Mouse (Mus musculus): Measurements from ENCODE around the gene Actl6a. TPM values are rescaled to one million over a fixed set of nuclear protein-coding genes. Genes with fewer than 3 reads are reported as not detected.
"Not testable (repeated sequence)": the region's sequence is repeated elsewhere in the genome, so short reads cannot be mapped to it uniquely, and the experiment has no call there.

Actl6a gene
- polyA plus RNA-seq, 2 experiments = 31.0 to 73.7 TPM

DNA sequence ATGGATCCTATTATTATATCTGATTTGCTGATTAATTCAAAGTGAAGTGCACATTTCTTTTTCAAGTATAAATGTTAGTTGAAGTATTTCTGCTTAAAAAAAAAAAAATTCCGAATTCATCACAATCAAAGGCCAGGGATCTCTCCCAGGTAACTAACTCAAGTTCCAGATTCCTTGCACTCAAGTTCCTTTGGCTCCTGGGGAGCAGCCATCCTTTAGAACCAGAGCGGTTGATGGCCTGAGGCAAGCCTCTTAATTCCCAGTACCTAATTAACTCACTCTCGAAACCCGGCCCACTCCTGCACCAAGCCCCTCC, 1.9 kb downstream of the Actl6a start:
- 1% methylated on average over 4 of the region's 4 CpGs for WGBS (ENCODE audit: insufficient replicate concordance)
- no peak for TF ChIP-seq EP300 (IDR thresholded peaks at IDR 0.05; ENCODE audit: low read depth)
- TF ChIP-seq CTCF (IDR thresholded peaks at IDR 0.05; ENCODE audit: low read depth) = no peak
- Histone ChIP-seq H3K27ac (no peak overlapping the region), H3K4me1 (replicated peaks; ENCODE audit: control insufficient read depth in 2 of 2, insufficient read depth in 2 of 2, low read length in 1 of 2) (peaks cover 6 to 8% of the 10 kb centered on the region in 2 experiments), H3K9ac (replicated peaks) (0 out of 2 replicates have a peak overlapping the region, but pooled peaks have one; percentile 45), H3K27me3 (ENCODE audit: control insufficient read depth, insufficient read depth, low read length) (no peaks in the 10 kb centered on the region), H3K4me3 (ENCODE audit: insufficient read depth in 1 of 2, low read depth in 2 of 2, low read length in 2 of 2) (peak overlapping the region; percentile 42 to 54), H3K9me3 (ENCODE audit: control insufficient read depth, low read length) (no peaks in the 10 kb centered on the region), H3K36me3 (replicated peaks; ENCODE audit: control insufficient read depth, insufficient read depth, low read depth) (peaks cover 15% of the 10 kb centered on the region), H3K4me2 (ENCODE audit: low read depth) (peak overlapping the region; percentile 77)
- DNase-seq (ENCODE audit: low read depth in 3 of 3, low spot score in 3 of 3) (no peak), ATAC-seq (ENCODE audit: insufficient read depth) (no peak)

DNA sequence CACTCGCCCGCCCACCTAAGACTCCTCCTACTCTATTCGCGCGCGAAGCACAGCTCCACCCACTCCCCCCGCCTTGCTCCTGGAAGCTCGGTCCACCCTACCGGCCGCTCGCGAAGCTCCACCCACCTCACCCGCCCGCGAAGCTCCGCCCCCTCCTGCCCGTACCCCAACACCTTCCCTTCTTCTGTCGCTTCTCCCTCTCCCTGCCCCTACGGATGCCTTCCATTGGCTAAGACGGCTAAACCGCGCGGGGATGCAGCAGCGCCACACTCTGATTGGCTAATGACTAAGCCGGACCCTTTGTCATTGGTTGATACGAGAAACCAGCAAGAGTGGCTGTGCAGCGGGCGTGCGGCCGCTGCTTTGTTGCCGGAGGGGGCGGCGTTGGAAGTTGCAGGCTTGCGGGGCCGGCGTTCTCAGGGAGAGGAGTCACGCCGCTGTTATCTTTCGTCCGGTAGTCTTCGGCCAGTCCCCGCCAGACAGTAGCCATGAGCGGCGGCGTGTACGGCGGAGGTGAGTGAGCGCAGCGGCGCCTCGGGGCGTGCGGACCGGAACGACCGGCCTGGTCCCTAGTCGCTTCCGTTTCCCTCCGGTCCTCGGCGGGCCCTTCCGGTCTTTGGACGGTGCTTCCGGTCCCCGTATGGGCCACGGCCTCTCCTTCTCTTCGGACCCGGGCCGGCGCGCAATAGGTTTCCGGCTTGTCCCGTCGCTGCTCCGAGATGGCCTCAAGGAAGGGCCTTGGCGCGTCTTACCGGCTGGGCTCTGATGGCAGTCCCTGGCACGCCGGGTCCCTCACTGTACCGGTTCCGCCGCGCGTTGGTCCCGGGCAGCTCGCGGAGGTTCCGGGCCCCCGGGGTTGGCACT, 2.5 kb downstream of the Actl6a start:
- DNase-seq (ENCODE audit: low read depth in 3 of 3, low spot score in 3 of 3) = peak; percentile 98 to 99 (median 99)
- H3K4me1 ChIP-seq (replicated peaks; ENCODE audit: control insufficient read depth in 2 of 2, insufficient read depth in 2 of 2, low read length in 1 of 2) = peaks cover 6 to 8% of the 10 kb centered on the region in 2 experiments
- H3K9ac ChIP-seq (replicated peaks) = peak overlapping the region; percentile 78
- peak overlapping the region; percentile 23 for H3K27ac ChIP-seq
- WGBS (ENCODE audit: insufficient replicate concordance) = under 1% methylated on average over 90 of the region's 90 CpGs
- peak; percentile 49 for TF ChIP-seq CTCF (IDR thresholded peaks at IDR 0.05; ENCODE audit: low read depth)
- TF ChIP-seq EP300 (IDR thresholded peaks at IDR 0.05; ENCODE audit: low read depth) = no peak; the same call in 1 of the 2 replicates
- H3K4me2 ChIP-seq (ENCODE audit: low read depth) = peak overlapping the region; percentile 77
- peaks cover 21% of the 10 kb centered on the region for H3K36me3 ChIP-seq (replicated peaks; ENCODE audit: control insufficient read depth, insufficient read depth, low read depth)
- ATAC-seq (ENCODE audit: insufficient read depth) = peak; percentile 99
- peak overlapping the region; percentile 71 to 82 for H3K4me3 ChIP-seq (ENCODE audit: insufficient read depth in 1 of 2, low read depth in 2 of 2, low read length in 2 of 2)
- no peaks in the 10 kb centered on the region for H3K27me3 ChIP-seq (ENCODE audit: control insufficient read depth, insufficient read depth, low read length)
- H3K9me3 ChIP-seq (ENCODE audit: control insufficient read depth, low read length) = no peaks in the 10 kb centered on the region

DNA sequence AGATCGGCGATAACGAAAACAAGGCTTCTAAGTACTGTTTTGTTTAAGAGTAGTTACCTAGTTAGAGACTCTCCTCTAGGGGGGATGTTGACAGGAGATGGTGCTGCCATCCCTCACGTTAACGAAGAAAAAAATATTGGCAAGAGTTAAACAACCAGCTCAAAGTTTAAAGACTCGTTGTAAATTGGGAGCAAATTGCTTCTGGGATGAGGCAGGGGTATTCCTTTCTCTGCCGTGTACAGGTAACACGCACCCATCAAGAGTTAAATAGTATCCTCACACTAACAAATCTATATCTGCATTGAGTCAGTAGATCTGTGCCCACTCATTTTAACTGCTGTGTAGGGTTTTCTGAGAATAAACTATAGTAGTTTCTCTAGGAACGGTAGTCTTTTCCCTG, 3.3 kb downstream of the Actl6a start:
- WGBS (ENCODE audit: insufficient replicate concordance) = 9% methylated on average over 9 of the region's 9 CpGs
- peak overlapping the region; percentile 71 to 82 for H3K4me3 ChIP-seq (ENCODE audit: insufficient read depth in 1 of 2, low read depth in 2 of 2, low read length in 2 of 2)
- H3K27ac ChIP-seq = peak overlapping the region; percentile 23
- no peaks in the 10 kb centered on the region for H3K9me3 ChIP-seq (ENCODE audit: control insufficient read depth, low read length)
- H3K36me3 ChIP-seq (replicated peaks; ENCODE audit: control insufficient read depth, insufficient read depth, low read depth) = peaks cover 29% of the 10 kb centered on the region
- no peaks in the 10 kb centered on the region for H3K27me3 ChIP-seq (ENCODE audit: control insufficient read depth, insufficient read depth, low read length)
- H3K4me1 ChIP-seq (replicated peaks; ENCODE audit: control insufficient read depth in 2 of 2, insufficient read depth in 2 of 2, low read length in 1 of 2) = peaks cover 6 to 8% of the 10 kb centered on the region in 2 experiments
- ATAC-seq (ENCODE audit: insufficient read depth) (no peak), DNase-seq (ENCODE audit: low read depth in 3 of 3, low spot score in 3 of 3) (no peak)
- peak overlapping the region; percentile 77 for H3K4me2 ChIP-seq (ENCODE audit: low read depth)
- no peak for TF ChIP-seq CTCF (IDR thresholded peaks at IDR 0.05; ENCODE audit: low read depth)
- no peak for TF ChIP-seq EP300 (IDR thresholded peaks at IDR 0.05; ENCODE audit: low read depth)
- peak overlapping the region; percentile 78 for H3K9ac ChIP-seq (replicated peaks)

DNA sequence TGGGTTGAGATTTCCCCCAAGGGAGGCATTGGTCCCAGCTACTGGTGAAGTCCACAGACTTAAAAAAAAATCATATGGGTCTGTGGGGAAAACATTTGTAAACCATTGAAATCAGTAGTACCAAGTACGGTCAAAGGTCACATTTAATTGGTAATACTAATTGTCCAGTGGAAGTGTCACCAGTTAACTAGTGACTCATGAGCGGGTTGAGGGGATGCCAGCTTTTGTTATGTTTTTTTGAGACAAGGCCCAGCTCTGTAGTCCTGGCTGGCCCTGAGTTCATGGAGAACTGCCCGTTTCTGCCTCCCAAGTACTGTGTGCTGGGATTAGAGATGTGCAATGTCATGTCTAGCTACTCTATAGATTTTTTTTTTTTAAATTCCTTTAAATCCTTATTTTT, 7.6 kb downstream of the Actl6a start:
- Histone ChIP-seq H3K4me3 (ENCODE audit: insufficient read depth in 1 of 2, low read depth in 2 of 2, low read length in 2 of 2) (no peak overlapping the region), H3K9ac (replicated peaks) (no peak overlapping the region), H3K27ac (no peak overlapping the region), H3K4me1 (replicated peaks; ENCODE audit: control insufficient read depth in 2 of 2, insufficient read depth in 2 of 2, low read length in 1 of 2) (peaks cover 2 to 4% of the 10 kb centered on the region in 2 experiments; a peak in 3 of 4 replicates), H3K27me3 (ENCODE audit: control insufficient read depth, insufficient read depth, low read length) (no peaks in the 10 kb centered on the region), H3K4me2 (ENCODE audit: low read depth) (no peak overlapping the region), H3K9me3 (ENCODE audit: control insufficient read depth, low read length) (no peaks in the 10 kb centered on the region), H3K36me3 (replicated peaks; ENCODE audit: control insufficient read depth, insufficient read depth, low read depth) (peaks cover 68% of the 10 kb centered on the region)
- TF ChIP-seq EP300 (IDR thresholded peaks at IDR 0.05; ENCODE audit: low read depth) (no peak), CTCF (IDR thresholded peaks at IDR 0.05; ENCODE audit: low read depth) (no peak)
- 86% methylated on average over 3 of the region's 3 CpGs for WGBS (ENCODE audit: insufficient replicate concordance)
- DNase-seq (ENCODE audit: low read depth in 3 of 3, low spot score in 3 of 3) = no peak
- no peak for ATAC-seq (ENCODE audit: insufficient read depth)

DNA sequence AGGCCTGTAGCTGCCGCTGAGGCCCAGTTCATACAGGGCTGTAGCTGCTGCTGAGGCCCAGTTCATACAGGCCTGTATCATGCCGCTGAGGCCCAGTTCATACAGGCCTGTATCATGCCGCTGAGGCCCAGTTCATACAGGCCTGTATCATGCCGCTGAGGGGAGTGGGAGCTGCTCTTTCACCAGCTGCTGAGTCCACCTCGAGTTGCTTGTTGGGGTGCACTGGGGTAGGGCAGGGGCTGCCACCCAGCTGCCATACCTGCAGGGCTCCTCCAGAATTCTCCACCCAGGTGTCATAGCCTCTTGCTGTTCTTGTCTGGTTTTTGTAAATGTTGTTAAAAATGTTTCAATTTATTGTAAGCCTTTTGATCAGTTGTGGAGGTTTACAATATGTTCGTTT, 11.3 kb downstream of the Actl6a start:
- H3K4me2 ChIP-seq (ENCODE audit: low read depth); H3K27me3 ChIP-seq (ENCODE audit: control insufficient read depth, insufficient read depth, low read length); ATAC-seq (ENCODE audit: insufficient read depth); DNase-seq (ENCODE audit: low read depth in 3 of 3, low spot score in 3 of 3); H3K9me3 ChIP-seq (ENCODE audit: control insufficient read depth, low read length); H3K9ac ChIP-seq (replicated peaks); H3K4me3 ChIP-seq (ENCODE audit: insufficient read depth in 1 of 2, low read depth in 2 of 2, low read length in 2 of 2); H3K27ac ChIP-seq; H3K4me1 ChIP-seq (replicated peaks; ENCODE audit: control insufficient read depth in 2 of 2, insufficient read depth in 2 of 2, low read length in 1 of 2): not testable (repeated sequence)
- peaks cover 89% of the 10 kb centered on the region for H3K36me3 ChIP-seq (replicated peaks; ENCODE audit: control insufficient read depth, insufficient read depth, low read depth)
- 85% methylated on average over 6 of the region's 6 CpGs for WGBS (ENCODE audit: insufficient replicate concordance)
